8 mouse cellular contexts compared by ENCODE assay signal in genomic region chr4:46040594-46041192, GRCm38 (mm10). TPM values are rescaled to one million over a fixed set of nuclear protein-coding genes. Genes with fewer than 3 reads are reported as not detected.
DNase-seq lines count a peak whose midpoint lies in the region; ATAC-seq and TF ChIP-seq lines count a peak whose summit lies in the region.

No protein-coding gene starts in this region.

- peaks cover 62% of the 10 kb centered on the region for H3K27me3 ChIP-seq in midbrain, embryonic 10.5 days (ENCODE audit: low read depth, poor library complexity, severe bottlenecking)
- H3K27me3 ChIP-seq in midbrain, embryonic 15.5 days (replicated peaks) = peaks cover 37% of the 10 kb centered on the region
- peaks cover 32% of the 10 kb centered on the region for H3K27me3 ChIP-seq in embryonic facial prominence, embryonic 11.5 days (ENCODE audit: control insufficient read depth, insufficient read depth, low read length)
- peaks cover 24% of the 10 kb centered on the region for H3K27me3 ChIP-seq in intestine, embryonic 16.5 days (replicated peaks; ENCODE audit: control insufficient read depth, insufficient read depth, low read length)
- H3K27me3 ChIP-seq in midbrain, postnatal 0 days (ENCODE audit: insufficient read depth, low read length) = peaks cover 35% of the 10 kb centered on the region; the same call in 1 of the 2 replicates

- peak; percentile 67 for TF ChIP-seq CTCF in brain, embryonic 14.5 days (IDR thresholded peaks at IDR 0.05; ENCODE audit: borderline replicate concordance, extremely low read depth, insufficient read depth, insufficient read length)
- TF ChIP-seq CTCF in midbrain, postnatal 0 days (IDR thresholded peaks at IDR 0.05) = peak; percentile 72

- no peaks in the 10 kb centered on the region for H3K36me3 ChIP-seq in midbrain, embryonic 10.5 days
- no peaks in the 10 kb centered on the region for H3K36me3 ChIP-seq in midbrain, embryonic 15.5 days (replicated peaks)
- H3K36me3 ChIP-seq in embryonic facial prominence, embryonic 11.5 days (replicated peaks; ENCODE audit: control insufficient read depth, insufficient read depth, low read depth, low read length) = no peaks in the 10 kb centered on the region
- H3K36me3 ChIP-seq in intestine, embryonic 16.5 days (ENCODE audit: control insufficient read depth, insufficient read depth, low read length) = no peaks in the 10 kb centered on the region
- H3K36me3 ChIP-seq in midbrain, postnatal 0 days (ENCODE audit: insufficient read depth, low read length) = peaks cover under 1% of the 10 kb centered on the region; the same call in 1 of the 2 replicates

- no peaks in the 10 kb centered on the region for H3K9me3 ChIP-seq in midbrain, embryonic 10.5 days (replicated peaks)
- no peaks in the 10 kb centered on the region for H3K9me3 ChIP-seq in midbrain, embryonic 15.5 days
- H3K9me3 ChIP-seq in embryonic facial prominence, embryonic 11.5 days (replicated peaks; ENCODE audit: control insufficient read depth, low read length) = no peaks in the 10 kb centered on the region
- no peaks in the 10 kb centered on the region for H3K9me3 ChIP-seq in intestine, embryonic 16.5 days (ENCODE audit: control insufficient read depth, low read length)
- H3K9me3 ChIP-seq in midbrain, postnatal 0 days (ENCODE audit: low read length) = no peaks in the 10 kb centered on the region

- ATAC-seq in midbrain, embryonic 15.5 days (replicated peaks) = no peak
- no peak for ATAC-seq in embryonic facial prominence, embryonic 11.5 days (replicated peaks; ENCODE audit: insufficient number of reproducible peaks, low FRiP score, low TSS enrichment, low read depth)
- peak; percentile 66 for ATAC-seq in intestine, embryonic 16.5 days
- ATAC-seq in midbrain, postnatal 0 days (ENCODE audit: low FRiP score) = 0 out of 2 replicates have a peak, but pooled peaks have one; percentile 12

- 28% methylated on average over 9 of the region's 9 CpGs for WGBS in midbrain, embryonic 10.5 days
- WGBS in midbrain, embryonic 15.5 days = 27% methylated on average over 9 of the region's 9 CpGs
- 22% methylated on average over 9 of the region's 9 CpGs for WGBS in embryonic facial prominence, embryonic 11.5 days
- WGBS in intestine, embryonic 16.5 days = 11% methylated on average over 9 of the region's 9 CpGs
- WGBS in midbrain, postnatal 0 days = 27% methylated on average over 9 of the region's 9 CpGs

- H3K4me2 ChIP-seq in midbrain, embryonic 15.5 days = no peak overlapping the region
- H3K4me2 ChIP-seq in embryonic facial prominence, embryonic 11.5 days (ENCODE audit: low read depth, low read length) = no peak overlapping the region
- H3K4me2 ChIP-seq in intestine, embryonic 16.5 days (ENCODE audit: low read depth, low read length) = no peak overlapping the region
- no peak overlapping the region for H3K4me2 ChIP-seq in midbrain, postnatal 0 days (ENCODE audit: low read depth, low read length, poor library complexity, severe bottlenecking)

- H3K4me1 ChIP-seq in midbrain, embryonic 10.5 days = peaks cover 48% of the 10 kb centered on the region
- H3K4me1 ChIP-seq in midbrain, embryonic 15.5 days = peaks cover 15% of the 10 kb centered on the region
- H3K4me1 ChIP-seq in embryonic facial prominence, embryonic 11.5 days (ENCODE audit: control insufficient read depth, insufficient read depth, low read length) = peaks cover 4% of the 10 kb centered on the region; the same call in 1 of the 2 replicates
- H3K4me1 ChIP-seq in intestine, embryonic 16.5 days (ENCODE audit: control insufficient read depth, insufficient read depth, low read length) = peaks cover 25% of the 10 kb centered on the region
- H3K4me1 ChIP-seq in midbrain, postnatal 0 days (ENCODE audit: insufficient read depth, low read length) = peaks cover 8% of the 10 kb centered on the region; the same call in 1 of the 2 replicates

- no peak for TF ChIP-seq POLR2A in brain, embryonic 14.5 days (IDR thresholded peaks at IDR 0.05; ENCODE audit: borderline replicate concordance, extremely low read depth, insufficient read depth, insufficient read length, poor library complexity, severe bottlenecking)

- peak overlapping the region; percentile 7; the same call in 1 of the 2 replicates for H3K4me3 ChIP-seq in midbrain, embryonic 10.5 days
- H3K4me3 ChIP-seq in midbrain, embryonic 15.5 days = no peak overlapping the region
- 0 out of 2 replicates have a peak overlapping the region, but pooled peaks have one; percentile 2 for H3K4me3 ChIP-seq in embryonic facial prominence, embryonic 11.5 days (ENCODE audit: low read depth, low read length)
- no peak overlapping the region for H3K4me3 ChIP-seq in intestine, embryonic 16.5 days (ENCODE audit: low read length)
- no peak overlapping the region for H3K4me3 ChIP-seq in midbrain, postnatal 0 days (ENCODE audit: low read depth, low read length)

- H3K9ac ChIP-seq in midbrain, embryonic 15.5 days = no peak overlapping the region
- no peak overlapping the region for H3K9ac ChIP-seq in embryonic facial prominence, embryonic 11.5 days (replicated peaks; ENCODE audit: low read length)
- no peak overlapping the region for H3K9ac ChIP-seq in intestine, embryonic 16.5 days (ENCODE audit: low read depth, low read length)
- no peak overlapping the region for H3K9ac ChIP-seq in midbrain, postnatal 0 days (replicated peaks; ENCODE audit: low read length, poor library complexity, severe bottlenecking)

- DNase-seq in midbrain, embryonic 10.5 days (ENCODE audit: low spot score) = peak; percentile 36
- DNase-seq in brain, embryonic 14.5 days (ENCODE audit: low read depth) = no peak
- DNase-seq in embryonic facial prominence, embryonic 11.5 days (ENCODE audit: low spot score) = peak; percentile 33
- DNase-seq in midbrain, postnatal 0 days (ENCODE audit: low spot score) = no peak
- DNase-seq in urinary bladder, postnatal 4 days (ENCODE audit: low spot score in 2 of 2) = no peak
- DNase-seq in frontal cortex, postnatal 25 days (ENCODE audit: low spot score in 2 of 2) = no peak

- peak overlapping the region; percentile 47 for H3K27ac ChIP-seq in midbrain, embryonic 10.5 days (replicated peaks)
- no peak overlapping the region for H3K27ac ChIP-seq in midbrain, embryonic 15.5 days
- no peak overlapping the region for H3K27ac ChIP-seq in embryonic facial prominence, embryonic 11.5 days (replicated peaks; ENCODE audit: low read depth, low read length)
- H3K27ac ChIP-seq in intestine, embryonic 16.5 days (ENCODE audit: low read length) = no peak overlapping the region
- H3K27ac ChIP-seq in midbrain, postnatal 0 days (ENCODE audit: low read depth, low read length) = no peak overlapping the region

RNA-seq across cellular contexts. Expression of gene Tmod1, which starts 2.0 kb away (rescaled TPM):
- 1.6 and 3.0 TPM in 2 replicates for polyA plus RNA-seq in midbrain, embryonic 10.5 days (2016; fragmentation: Nextera tagmentation; extraction: Ambion mirVana)
- 0.65 and 0.83 TPM in 2 replicates for polyA plus RNA-seq in midbrain, embryonic 15.5 days (2015; fragmentation: Nextera tagmentation; extraction: Ambion mirVana)
- polyA plus RNA-seq in brain, embryonic 14.5 days (2012; rRNA removed) = 0.45 and 0.71 TPM in 2 replicates
- 4.8 and 5.2 TPM in 2 replicates for polyA plus RNA-seq in embryonic facial prominence, embryonic 11.5 days (2014; fragmentation: Nextera tagmentation; extraction: Ambion mirVana)
- 3.2 and 4.0 TPM in 2 replicates for polyA plus RNA-seq in intestine, embryonic 16.5 days (2015; fragmentation: Nextera tagmentation; extraction: Ambion mirVana)
- 0.42 and 0.55 TPM in 2 replicates for total RNA-seq in midbrain, postnatal 0 days (2014; rRNA removed)
- polyA plus RNA-seq in midbrain, postnatal 0 days (2015; fragmentation: Nextera tagmentation; extraction: Ambion mirVana) = 0.75 and 1.0 TPM in 2 replicates

Comparison
In these comparisons a context has a peak if more than half of its experiments do, and no peak if none do; other contexts are left out.
1. DNase-seq: peak in midbrain, embryonic 10.5 days (single experiment) and embryonic facial prominence, embryonic 11.5 days (single experiment); none in brain, embryonic 14.5 days (single experiment), midbrain, postnatal 0 days (single experiment), urinary bladder, postnatal 4 days (0 of 2) and frontal cortex, postnatal 25 days (0 of 2).
2. H3K4me3 ChIP-seq: peak in midbrain, embryonic 10.5 days (single experiment) and embryonic facial prominence, embryonic 11.5 days (single experiment); none in midbrain, embryonic 15.5 days (single experiment), intestine, embryonic 16.5 days (single experiment) and midbrain, postnatal 0 days (single experiment).
3. ATAC-seq: peak in intestine, embryonic 16.5 days (single experiment) and midbrain, postnatal 0 days (single experiment); none in midbrain, embryonic 15.5 days (single experiment) and embryonic facial prominence, embryonic 11.5 days (single experiment).